Mouse (Mus musculus) C2C12 (cell line): ENCODE measurements around the gene Trpv4.

Experiments used
- CEBPB ChIP-seq: IDR thresholded peaks from one replicate; pipeline ENCODE4 v1.6.1; 2011; ENCODE audit warnings: low read depth, mild to moderate bottlenecking, control low read depth, moderate library complexity
- CTCF ChIP-seq: IDR thresholded peaks from one replicate; pipeline ENCODE4 v1.5.1; 2011; ENCODE audit not compliant: control insufficient read depth, insufficient read depth, insufficient read length
- MAX ChIP-seq: IDR thresholded peaks from one replicate; pipeline ENCODE4 v1.6.1; 2011; ENCODE audit warnings: mild to moderate bottlenecking, control low read depth
- MYOD1 ChIP-seq: IDR thresholded peaks from one replicate; pipeline ENCODE4 v1.6.1; 2011; ENCODE audit warnings: low read depth; ENCODE audit not compliant: control insufficient read depth, insufficient read length
- MYOG ChIP-seq: IDR thresholded peaks from one replicate; pipeline ENCODE4 v1.6.1; 2011; ENCODE audit not compliant: control insufficient read depth, insufficient read length; ENCODE audit errors: extremely low read depth
- USF1 ChIP-seq: IDR thresholded peaks from one replicate; pipeline ENCODE4 v1.6.1; 2011; ENCODE audit warnings: low read depth, mild to moderate bottlenecking, control low read depth, moderate library complexity

DNA sequence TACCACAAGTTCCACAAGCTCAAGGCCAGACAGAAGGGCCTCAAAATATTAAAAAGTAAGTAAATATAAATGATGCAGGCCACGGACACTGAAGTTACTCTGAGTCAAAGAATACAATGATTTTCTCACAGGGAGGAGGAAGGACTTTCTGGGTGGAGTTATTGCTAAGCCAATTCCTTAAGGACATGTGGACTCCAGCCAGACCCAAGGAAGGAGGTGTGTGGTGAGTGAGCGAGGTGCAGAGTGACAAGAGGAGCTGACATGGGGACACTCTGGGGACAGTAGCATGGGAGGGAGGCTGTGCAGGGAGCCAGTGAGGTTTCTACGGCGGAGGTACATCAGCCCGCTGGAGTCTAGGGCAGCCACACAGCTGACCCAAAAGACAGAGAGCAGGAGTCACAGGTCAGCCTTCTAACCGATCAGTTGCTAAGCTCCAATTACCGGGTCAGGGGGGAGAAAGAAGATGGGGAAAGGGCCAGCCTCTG is 28.5 kb upstream of the Trpv4 start:
- TF ChIP-seq CTCF (no peak), MYOD1 (no peak), MAX (no peak), CEBPB (no peak), MYOG (no peak), USF1 (no peak)
